Mouse (Mus musculus) forelimb bud, embryonic 11.5 days (tissue): Measurements from ENCODE around the gene Josd2.

Experiments
- DNase-seq: peaks from one replicate; pipeline ENCODE4 v3.0.0-alpha.2; 2012; ENCODE audit warnings: low read depth, low spot score

Josd2 gene

GRCm38 (mm10) chr7:44471880-44472557 lies 4.2 kb downstream of the Josd2 start:
- DNase-seq, result no peak

DNA sequence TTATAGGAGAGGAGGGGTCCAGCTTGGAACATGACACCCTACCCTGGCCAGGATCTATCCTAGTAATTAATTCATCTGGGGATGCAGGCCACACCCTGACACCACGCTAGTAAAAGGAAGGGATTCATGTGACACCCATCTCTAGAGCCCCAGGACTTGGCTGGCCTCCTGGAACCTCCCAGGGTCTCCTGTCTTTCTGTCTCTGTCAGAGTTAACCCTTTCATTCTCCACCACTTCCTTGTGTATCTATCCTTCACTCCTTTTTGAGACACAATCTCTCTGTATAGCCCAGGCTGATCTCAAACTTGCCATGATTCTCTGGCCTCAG lies 4.7 kb downstream of the Josd2 start:
- no peak for DNase-seq

GRCm38 (mm10) chr7:44472961-44473646 lies 5.3 kb downstream of the Josd2 start:
- DNase-seq, result no peak

DNA sequence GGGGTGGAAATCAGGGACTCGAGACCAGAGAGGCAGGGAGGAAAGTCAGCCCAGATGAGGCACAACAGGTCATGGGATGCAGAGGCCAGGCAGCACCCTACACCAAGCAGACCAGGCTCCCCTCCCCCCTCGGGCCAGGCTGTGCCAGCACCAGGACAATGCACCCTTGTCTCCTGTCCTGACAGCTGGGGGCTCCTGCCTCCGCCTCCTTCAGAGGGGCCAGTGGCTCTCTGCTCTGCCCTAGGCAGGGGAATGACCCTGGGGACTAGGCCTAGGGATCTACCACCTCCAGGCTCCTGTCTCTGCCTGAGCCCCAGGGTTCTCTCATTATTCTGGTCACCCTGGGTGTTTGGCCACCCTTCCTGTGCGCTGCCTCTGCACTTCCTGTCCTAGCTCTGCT lies 6.6 kb downstream of the Josd2 start:
- DNase-seq, result no peak

GRCm38 (mm10) chr7:44475046-44475614 lies 7.3 kb downstream of the Josd2 start:
- DNase-seq, result no peak

DNA sequence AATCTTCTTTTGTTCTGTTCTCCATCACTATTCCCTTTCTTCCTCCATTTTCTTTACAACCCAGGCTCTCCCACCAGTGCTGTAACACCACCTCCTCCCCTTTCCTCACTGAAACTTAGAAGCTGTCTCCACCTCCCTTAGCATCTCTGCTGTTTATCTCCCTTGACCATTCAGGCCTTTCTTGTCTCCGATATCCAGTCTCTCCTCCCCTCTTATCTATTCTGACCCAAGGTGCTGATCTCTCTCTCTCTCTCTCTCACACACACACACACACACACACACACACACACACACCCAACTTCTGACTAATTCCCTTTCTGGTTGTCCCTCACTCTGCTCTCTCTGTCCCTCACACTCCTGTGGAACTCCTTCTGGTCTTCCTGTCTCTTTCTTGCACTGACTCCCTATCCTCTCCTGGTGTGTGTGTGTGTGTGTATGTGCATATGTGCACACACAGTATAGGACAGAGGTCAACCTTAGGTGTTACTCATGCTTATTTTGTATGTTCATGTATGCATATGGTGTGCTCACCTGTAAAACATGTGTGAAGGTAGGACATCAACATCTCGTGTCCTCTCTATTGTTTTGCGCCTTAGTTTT lies 15.2 kb downstream of the Josd2 start:
- no peak for DNase-seq

- no peak for DNase-seq
Observed at GRCm38 (mm10) chr7:44484109-44484508, 16.3 kb downstream of the Josd2 start.

- peak; percentile 85 for DNase-seq
Observed at GRCm38 (mm10) chr7:44484841-44485571, 17.2 kb downstream of the Josd2 start.

- DNase-seq, result no peak
Observed at GRCm38 (mm10) chr7:44485572-44486195, 17.9 kb downstream of the Josd2 start.

GRCm38 (mm10) chr7:44486927-44487575 lies 19.3 kb downstream of the Josd2 start:
- DNase-seq, result no peak

DNA sequence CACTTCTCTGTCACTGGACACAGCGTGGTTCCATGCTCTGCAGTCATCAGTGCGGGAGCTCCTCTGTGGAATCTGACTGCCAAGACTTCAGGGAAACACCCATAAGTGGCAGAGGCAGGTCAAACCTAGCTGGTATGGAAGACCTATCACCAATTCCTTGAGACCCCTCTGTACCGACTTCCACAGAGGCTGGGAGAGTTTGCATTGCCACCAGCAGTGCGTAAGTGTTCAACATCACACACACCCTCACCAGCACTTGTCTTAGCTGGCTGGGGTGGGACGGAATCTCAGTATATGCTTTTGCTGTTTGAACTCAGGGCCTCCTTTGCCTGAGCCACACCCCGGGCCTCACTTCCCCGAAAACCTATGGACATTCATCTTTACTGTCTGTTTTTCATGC lies 20.2 kb downstream of the Josd2 start:
- no peak for DNase-seq

DNA sequence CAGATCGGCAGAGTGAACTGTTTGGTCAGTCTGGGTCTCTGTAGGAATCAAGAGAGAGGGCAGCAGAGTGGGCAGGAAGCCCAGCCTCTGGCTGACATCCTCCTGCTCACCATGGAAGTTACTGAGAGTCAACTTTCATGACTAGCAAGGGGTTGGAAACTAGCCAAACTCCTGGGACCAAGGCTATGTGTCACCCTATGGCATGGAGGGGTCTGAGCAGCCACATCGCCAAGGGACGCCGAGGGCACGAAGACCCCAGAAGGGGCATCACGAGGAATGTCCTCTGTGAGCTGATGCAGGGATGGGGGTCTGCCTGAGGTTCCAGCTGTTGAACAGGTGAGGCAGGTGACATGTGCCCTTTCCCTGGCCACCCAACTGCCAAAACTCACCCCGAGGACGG lies 20.8 kb downstream of the Josd2 start:
- no peak for DNase-seq

DNA sequence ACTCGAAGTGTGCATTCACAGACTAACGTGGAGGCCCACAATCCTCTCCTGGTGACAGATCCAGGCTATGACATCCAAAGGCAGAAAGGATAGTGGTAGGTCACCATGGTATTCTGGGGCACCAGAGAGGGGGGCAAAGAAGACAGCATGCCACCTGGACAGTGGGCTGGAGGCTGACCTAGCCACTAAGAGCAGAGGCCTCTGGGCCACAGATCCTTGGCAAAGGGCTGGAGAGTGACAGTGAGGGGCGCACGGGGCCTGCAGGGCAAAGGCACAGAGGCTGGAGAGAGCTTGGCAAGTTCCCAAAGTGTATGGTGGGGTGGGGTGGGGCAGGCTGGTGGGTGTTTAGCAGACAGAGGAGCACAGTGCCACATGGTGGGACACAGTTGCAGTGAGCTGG lies 22.5 kb downstream of the Josd2 start:
- DNase-seq, result no peak

- DNase-seq, result no peak
Observed at GRCm38 (mm10) chr7:44491391-44491790, 23.6 kb downstream of the Josd2 start.

GRCm38 (mm10) chr7:44492166-44492826 lies 24.5 kb downstream of the Josd2 start:
- DNase-seq, result no peak

DNA sequence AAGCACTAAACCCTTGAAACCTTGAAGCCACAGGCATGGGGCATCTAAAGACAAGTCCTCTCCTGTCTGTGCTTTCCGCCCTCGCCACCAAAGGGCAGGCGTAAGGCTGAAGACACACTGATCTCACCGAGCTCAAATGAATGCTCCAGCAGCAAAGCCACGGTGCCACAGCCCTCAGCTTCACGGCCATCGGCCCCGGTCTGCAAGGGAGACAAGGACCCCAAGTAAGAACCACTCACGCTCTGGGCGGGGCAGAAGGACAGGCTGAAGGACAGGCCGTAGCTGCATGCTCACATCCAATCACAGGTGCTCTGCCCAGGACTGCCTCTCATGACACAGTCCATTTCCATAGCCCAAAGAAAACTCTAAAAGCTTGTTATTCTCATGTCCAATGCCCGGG lies 26.9 kb downstream of the Josd2 start:
- DNase-seq, result no peak

DNA sequence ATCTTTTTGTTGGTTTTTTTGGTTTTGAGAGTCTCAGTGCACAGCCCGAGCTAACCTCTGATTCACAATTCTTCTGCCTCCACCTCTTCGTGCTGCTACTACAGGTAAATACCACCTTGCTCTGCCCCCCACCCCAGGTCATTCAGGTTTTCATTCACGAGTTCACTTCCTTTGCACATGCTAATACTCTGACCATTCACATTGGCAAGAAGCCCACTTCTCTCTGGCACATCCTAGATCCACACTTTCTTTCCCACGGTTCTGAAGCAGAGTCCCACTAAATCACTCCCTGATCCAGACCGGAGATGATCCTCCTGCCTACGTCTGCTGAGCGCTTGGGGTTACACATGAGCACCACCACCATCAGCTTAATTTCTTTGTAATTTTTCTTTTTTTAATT lies 27.3 kb downstream of the Josd2 start:
- DNase-seq, result no peak

DNA sequence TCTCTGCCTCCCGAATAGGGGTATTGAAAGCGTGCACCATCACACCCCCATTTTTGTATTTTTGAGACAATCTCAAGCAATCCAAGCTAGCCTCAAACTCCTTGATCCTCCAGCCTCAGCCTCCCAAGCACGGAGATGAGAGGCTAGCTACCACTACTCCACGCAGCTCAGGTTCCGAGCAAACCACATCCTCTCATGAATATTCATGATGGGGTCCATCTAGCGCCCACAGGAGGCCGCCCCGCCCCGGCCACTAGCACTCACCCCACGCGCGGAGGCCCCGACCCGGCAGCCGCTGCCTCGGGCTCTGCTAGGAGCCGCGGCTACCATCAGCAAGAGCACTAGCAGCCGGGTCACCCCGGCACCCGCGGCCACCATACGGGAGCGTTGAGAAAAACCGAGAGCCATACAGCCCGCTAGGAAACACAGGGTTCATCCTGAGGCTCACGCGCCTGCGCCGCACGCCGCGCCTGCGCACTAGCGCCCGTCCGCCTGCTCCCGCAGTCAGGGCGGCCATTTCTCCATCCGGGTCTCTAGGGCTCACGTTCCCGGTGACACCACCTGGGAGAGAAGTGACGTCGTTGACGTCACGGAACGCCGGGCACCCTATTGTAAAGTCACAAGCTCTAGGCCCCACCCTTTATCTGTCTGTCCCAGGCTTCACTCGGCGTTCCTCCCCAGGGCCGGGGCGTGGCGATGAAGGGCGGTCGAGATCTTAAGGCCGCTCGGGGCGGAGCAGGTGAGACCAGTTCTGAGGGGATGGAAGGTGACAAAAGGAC lies 28.4 kb downstream of the Josd2 start, which contains the start of the genes Emc10 and Fam71e1:
Gene Emc10, minus strand, starts transcription at position 538 of the 779 bp plus-strand sequence.
Gene Fam71e1, plus strand, starts transcription at position 590 of the 779 bp plus-strand sequence.
- peak; percentile 100 for DNase-seq

DNA sequence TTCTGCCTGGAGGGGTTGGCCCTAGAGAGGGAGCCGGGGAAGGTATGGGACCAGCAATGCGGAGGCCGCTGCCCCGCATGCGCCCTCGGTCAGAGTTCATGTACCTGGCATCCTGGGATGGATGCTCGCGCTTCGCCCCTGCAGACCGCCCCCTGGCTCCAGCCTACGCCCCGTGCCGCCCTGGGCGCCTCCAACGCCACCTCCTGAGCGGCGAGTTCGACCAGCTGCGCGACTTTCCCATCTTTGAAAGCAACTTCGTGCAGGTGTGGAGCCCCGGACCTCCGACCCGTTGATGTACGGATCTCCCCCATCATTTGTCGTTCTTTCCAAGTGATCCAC lies 29.0 kb downstream of the Josd2 start:
- DNase-seq, result no peak
